Mouse (Mus musculus) heart, postnatal 0 days (tissue): Measurements from ENCODE around the gene Tox2. TPM values are rescaled to one million over a fixed set of nuclear protein-coding genes. Genes with fewer than 3 reads are reported as not detected.

Experiments
- ATAC-seq: fragments of 200-750 bp; cut with Nextera tagmentation; 2 replicates; pipeline ENCODE4 v1.8.0; 2017; ENCODE audit warnings: low read depth, moderate number of reproducible peaks, moderate library complexity; ENCODE audit not compliant: insufficient read depth
- DNase-seq: peaks from one replicate; pipeline ENCODE4 v3.0.0-alpha.2; 2016; ENCODE audit warnings: low spot score
- H3K27ac ChIP-seq: fragments of 300-500 bp; sonication (generic); 2 replicates; pipeline ENCODE4 v1.5.1; 2014; ENCODE audit warnings: low read depth, mild to moderate bottlenecking
- H3K27me3 ChIP-seq: fragments of 300-500 bp; sonication (generic); 2 replicates; pipeline ENCODE4 v1.6.1; 2014; ENCODE audit warnings: low read length, mixed read lengths; ENCODE audit not compliant: control insufficient read depth, insufficient read depth
- H3K36me3 ChIP-seq: fragments of 300-500 bp; sonication (generic); replicated peaks from 2 replicates; pipeline ENCODE4 v1.6.1; 2014; ENCODE audit warnings: low read length, mixed read lengths; ENCODE audit not compliant: control insufficient read depth, insufficient read depth
- H3K4me1 ChIP-seq: fragments of 300-500 bp; sonication (generic); 2 replicates; pipeline ENCODE4 v1.6.1; 2014; ENCODE audit warnings: antibody characterized with exemption; ENCODE audit not compliant: control insufficient read depth, insufficient read depth
- H3K4me2 ChIP-seq: fragments of 300-500 bp; sonication (generic); 2 replicates; pipeline ENCODE4 v1.6.1; 2014; ENCODE audit warnings: low read depth, mild to moderate bottlenecking, low read length, moderate library complexity
- H3K4me3 ChIP-seq: fragments of 300-500 bp; sonication (generic); 2 replicates; pipeline ENCODE4 v1.5.1; 2014; ENCODE audit warnings: low read depth, low read length
- H3K9ac ChIP-seq: fragments of 300-500 bp; sonication (generic); replicated peaks from 2 replicates; pipeline ENCODE4 v1.6.1; 2014; ENCODE audit warnings: low read depth, low read length, mixed read lengths
- H3K9me3 ChIP-seq: fragments of 300-500 bp; sonication (generic); replicated peaks from 2 replicates; pipeline ENCODE4 v1.6.1; 2016; ENCODE audit warnings: low read length; ENCODE audit not compliant: control insufficient read depth
- CTCF ChIP-seq: IDR thresholded peaks from 2 replicates; pipeline ENCODE4 v1.5.1; 2016; ENCODE audit warnings: antibody characterized with exemption, control low read depth, low read depth
- EP300 ChIP-seq: IDR thresholded peaks from 2 replicates; pipeline ENCODE4 v1.6.1; 2016; ENCODE audit warnings: antibody characterized with exemption, low read depth
- WGBS: fragments of 180-500 bp; shearing (Covaris S2); extraction: QIAGEN DNeasy Blood & Tissue Kit; methylation state at CpG from one replicate; pipeline ENCODE4 v1.1.7; 2014; 5-methylcytosine and 5-hydroxymethylcytosine counted together
- polyA plus RNA-seq: library from polyadenylated mRNA; unstranded; fragments of >200 nt; fragmentation: Nextera tagmentation; extraction: Ambion mirVana; gene quantifications from 2 replicates; pipeline ENCODE4 v1.2.1, GENCODE M21; 2015
- total RNA-seq: library from RNA; depleted of rRNA; stranded (reverse); fragments of >200 nt; gene quantifications from 2 replicates; pipeline ENCODE4 v1.2.3, GENCODE M21; 2014; ENCODE audit warnings: low replicate concordance

The Tox2 gene
- total and polyA plus RNA-seq, 2 experiments from 2014 or later, result 0.19 to 1.7 TPM

- no peak for ATAC-seq
- H3K9ac ChIP-seq, result no peak overlapping the region
Measured at GRCm38 (mm10) chr2:163205737-163206490, 3.0 kb downstream of the Tox2 start.

GRCm38 (mm10) chr2:163207315-163207714, 4.4 kb downstream of the Tox2 start:
- Histone ChIP-seq H3K4me3 (no peak overlapping the region), H3K27me3 (peaks cover 30% of the 10 kb centered on the region), H3K4me1 (peaks cover 7% of the 10 kb centered on the region), H3K27ac (no peak overlapping the region), H3K9me3 (no peaks in the 10 kb centered on the region), H3K36me3 (no peaks in the 10 kb centered on the region), H3K9ac (no peak overlapping the region), H3K4me2 (no peak overlapping the region)
- DNase-seq (no peak), ATAC-seq (no peak)
- TF ChIP-seq CTCF (no peak), EP300 (no peak)
- 100% methylated on average over 2 of the region's 2 CpGs for WGBS

More at GRCm38 (mm10) chr2:163205737-163206490, 3.0 kb downstream of the Tox2 start:
- WGBS, result 64% methylated on average over 17 of the region's 17 CpGs
- TF ChIP-seq CTCF (no peak), EP300 (no peak)
- no peak overlapping the region for H3K4me2 ChIP-seq
- H3K9me3 ChIP-seq, result 0 out of 2 replicates have a peak, but pooled peaks cover 5% of the 10 kb centered on the region
- H3K36me3 ChIP-seq, result no peaks in the 10 kb centered on the region
- H3K27ac ChIP-seq, result no peak overlapping the region
- no peak overlapping the region for H3K4me3 ChIP-seq
- no peak for DNase-seq
- peaks cover 7% of the 10 kb centered on the region for H3K4me1 ChIP-seq
- peaks cover 30% of the 10 kb centered on the region for H3K27me3 ChIP-seq

- no peaks in the 10 kb centered on the region for H3K9me3 ChIP-seq
- no peak for ATAC-seq
- no peak for DNase-seq
- H3K27me3 ChIP-seq, result peaks cover 22% of the 10 kb centered on the region
- H3K36me3 ChIP-seq, result no peaks in the 10 kb centered on the region
- H3K4me3 ChIP-seq, result no peak overlapping the region
- no peak overlapping the region for H3K9ac ChIP-seq
- no peaks in the 10 kb centered on the region; the same call in 1 of the 2 replicates for H3K4me1 ChIP-seq
- no peak overlapping the region for H3K4me2 ChIP-seq
- TF ChIP-seq EP300 (no peak), CTCF (no peak)
- WGBS, result 83% methylated on average over 8 of the region's 8 CpGs
- H3K27ac ChIP-seq, result no peak overlapping the region
Measured at GRCm38 (mm10) chr2:163209139-163209538, 6.2 kb downstream of the Tox2 start.

GRCm38 (mm10) chr2:163213085-163213484, 10.2 kb downstream of the Tox2 start:
- H3K9ac ChIP-seq, result no peak overlapping the region
- no peak for DNase-seq
- no peak for ATAC-seq
- no peak for TF ChIP-seq EP300
- TF ChIP-seq CTCF, result no peak
- H3K4me2 ChIP-seq, result no peak overlapping the region
- H3K36me3 ChIP-seq, result no peaks in the 10 kb centered on the region
- H3K4me3 ChIP-seq, result no peak overlapping the region
- H3K9me3 ChIP-seq, result no peaks in the 10 kb centered on the region
- 46% methylated on average over 3 of the region's 3 CpGs for WGBS
- H3K27ac ChIP-seq, result no peak overlapping the region
- no peaks in the 10 kb centered on the region for H3K27me3 ChIP-seq
- H3K4me1 ChIP-seq, result peaks cover under 1% of the 10 kb centered on the region; the same call in 1 of the 2 replicates

- no peaks in the 10 kb centered on the region for H3K9me3 ChIP-seq
- no peak overlapping the region for H3K4me3 ChIP-seq
- H3K9ac ChIP-seq, result no peak overlapping the region
- no peak overlapping the region for H3K27ac ChIP-seq
- ATAC-seq, result no peak
- no peak overlapping the region for H3K4me2 ChIP-seq
- no peak for DNase-seq
- H3K36me3 ChIP-seq, result no peaks in the 10 kb centered on the region
- WGBS, result 38% methylated on average over 3 of the region's 3 CpGs
- no peak for TF ChIP-seq EP300
- no peak for TF ChIP-seq CTCF
- no peaks in the 10 kb centered on the region for H3K27me3 ChIP-seq
- H3K4me1 ChIP-seq, result peaks cover 5% of the 10 kb centered on the region; the same call in 1 of the 2 replicates
Measured at GRCm38 (mm10) chr2:163218095-163218494, 15.2 kb downstream of the Tox2 start.
